Mouse (Mus musculus): Measurements from ENCODE around the gene Akap13. TPM values are rescaled to one million over a fixed set of nuclear protein-coding genes. Genes with fewer than 3 reads are reported as not detected.
"Not testable (repeated sequence)": the region's sequence is repeated elsewhere in the genome, so short reads cannot be mapped to it uniquely, and the experiment has no call there.

The Akap13 gene
- polyA plus RNA-seq, 1 experiment: 107 TPM

DNA sequence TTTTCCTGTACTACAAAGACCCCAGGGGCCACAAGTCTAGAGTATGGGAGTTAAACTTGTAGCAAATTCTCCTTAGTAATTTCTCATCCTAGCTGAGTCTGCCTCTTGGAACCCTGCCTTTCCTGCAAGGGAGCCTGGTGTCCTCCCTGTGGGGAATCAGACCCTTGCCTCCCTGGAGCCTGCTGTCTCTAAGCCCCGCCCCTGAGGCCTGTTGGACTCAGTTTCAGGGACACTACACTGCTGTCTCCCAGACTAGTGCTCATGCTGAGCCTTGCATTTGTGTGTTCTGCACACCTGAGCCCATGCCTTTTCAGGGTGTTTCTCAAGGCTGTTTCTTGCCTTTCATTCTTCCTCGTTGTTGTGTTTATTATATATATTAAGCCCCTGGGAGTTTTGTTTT lies 289.2 kb downstream of the Akap13 start:
- TF ChIP-seq CTCF (IDR thresholded peaks at IDR 0.05; ENCODE audit: control insufficient read depth, insufficient read depth, low read length): no peak
- TF ChIP-seq POLR2A (IDR thresholded peaks at IDR 0.05; ENCODE audit: borderline replicate concordance, control insufficient read depth, low read depth, low read length): no peak
- WGBS: 84% methylated on average over 2 of the region's 2 CpGs

GRCm38 (mm10) chr7:75744978-75745638 lies 289.8 kb downstream of the Akap13 start:
- Histone ChIP-seq H3K4me3 (replicated peaks; ENCODE audit: control insufficient read depth, low read depth, low read length) (no peak overlapping the region), H3K4me1 (ENCODE audit: control insufficient read depth, insufficient read depth, low read length) (no peaks in the 10 kb centered on the region), H3K27ac (ENCODE audit: control insufficient read depth, insufficient read depth, low read depth, low read length, poor library complexity) (no peak overlapping the region)
- TF ChIP-seq POLR2A (IDR thresholded peaks at IDR 0.05; ENCODE audit: borderline replicate concordance, control insufficient read depth, low read depth, low read length): no peak
- TF ChIP-seq CTCF (IDR thresholded peaks at IDR 0.05; ENCODE audit: control insufficient read depth, insufficient read depth, low read length): no peak
- 85% methylated on average over 7 of the region's 7 CpGs for WGBS

More for the DNA sequence above, 289.2 kb downstream of the Akap13 start:
- Histone ChIP-seq H3K4me1 (ENCODE audit: control insufficient read depth, insufficient read depth, low read length) (no peaks in the 10 kb centered on the region), H3K27ac (ENCODE audit: control insufficient read depth, insufficient read depth, low read depth, low read length, poor library complexity) (no peak overlapping the region), H3K4me3 (replicated peaks; ENCODE audit: control insufficient read depth, low read depth, low read length) (no peak overlapping the region)

DNA sequence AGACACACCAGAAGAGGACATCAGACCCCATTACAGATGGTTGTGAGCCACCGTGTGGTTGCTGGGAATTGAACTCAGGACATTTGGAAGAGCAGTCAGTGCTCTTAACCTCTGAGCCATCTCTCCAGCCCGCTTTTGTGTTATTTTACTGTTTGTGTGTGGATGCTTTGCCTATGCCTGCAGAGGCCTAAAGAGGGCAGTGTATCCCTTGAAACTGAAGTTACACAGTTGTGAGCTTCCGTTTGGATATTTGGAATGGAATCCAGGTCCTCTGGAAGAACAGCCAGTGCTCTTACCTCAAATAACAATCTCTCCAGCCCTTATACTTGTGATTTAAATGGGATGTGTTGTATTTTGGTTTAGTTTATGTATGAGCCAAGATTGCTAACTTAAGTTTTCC lies 290.6 kb downstream of the Akap13 start:
- H3K4me1 ChIP-seq (ENCODE audit: control insufficient read depth, insufficient read depth, low read length); H3K4me3 ChIP-seq (replicated peaks; ENCODE audit: control insufficient read depth, low read depth, low read length); H3K27ac ChIP-seq (ENCODE audit: control insufficient read depth, insufficient read depth, low read depth, low read length, poor library complexity): not testable (repeated sequence)
- WGBS: 88% methylated on average over 3 of the region's 3 CpGs

GRCm38 (mm10) chr7:75750581-75750980 lies 295.2 kb downstream of the Akap13 start:
- 87% methylated on average over 9 of the region's 9 CpGs for WGBS
- H3K4me3 ChIP-seq (replicated peaks; ENCODE audit: control insufficient read depth, low read depth, low read length): no peak overlapping the region
- TF ChIP-seq POLR2A (IDR thresholded peaks at IDR 0.05; ENCODE audit: borderline replicate concordance, control insufficient read depth, low read depth, low read length) (no peak), CTCF (IDR thresholded peaks at IDR 0.05; ENCODE audit: control insufficient read depth, insufficient read depth, low read length) (no peak)
- H3K27ac ChIP-seq (ENCODE audit: control insufficient read depth, insufficient read depth, low read depth, low read length, poor library complexity): no peak overlapping the region
- H3K4me1 ChIP-seq (ENCODE audit: control insufficient read depth, insufficient read depth, low read length): no peaks in the 10 kb centered on the region

DNA sequence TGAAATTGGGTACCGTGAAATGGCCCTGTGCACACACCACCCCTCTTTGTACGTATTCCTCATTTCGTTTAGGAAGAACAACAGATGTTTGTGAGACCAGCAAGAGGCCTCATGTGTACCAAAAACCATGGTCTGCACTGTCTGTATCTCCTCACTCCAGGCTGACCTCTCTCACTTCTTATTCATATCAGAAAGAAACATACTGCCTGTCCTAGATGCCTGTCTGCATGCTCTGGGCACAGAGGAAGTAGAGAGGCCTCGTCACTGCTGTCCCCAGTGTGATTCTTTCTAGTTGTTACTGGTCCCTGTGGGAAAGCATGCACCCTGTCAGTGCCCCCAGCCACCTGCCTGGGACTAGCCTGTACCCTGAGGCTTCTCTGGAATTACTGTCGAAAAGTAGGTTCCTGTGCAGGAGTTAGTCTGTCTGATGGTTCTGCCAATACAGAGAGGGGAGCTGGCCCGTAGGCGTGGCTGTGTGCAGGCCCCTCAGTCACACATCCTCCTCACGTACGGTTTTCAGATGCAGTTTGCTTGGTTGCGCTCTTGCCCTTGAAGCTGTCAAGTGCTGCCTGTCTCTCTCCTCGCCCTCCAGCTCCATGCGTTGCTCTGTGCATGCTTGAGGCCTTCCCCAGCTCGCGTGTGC lies 295.9 kb downstream of the Akap13 start:
- WGBS: 77% methylated on average over 14 of the region's 14 CpGs
- Histone ChIP-seq H3K4me3 (replicated peaks; ENCODE audit: control insufficient read depth, low read depth, low read length) (no peak overlapping the region), H3K4me1 (ENCODE audit: control insufficient read depth, insufficient read depth, low read length) (no peaks in the 10 kb centered on the region), H3K27ac (ENCODE audit: control insufficient read depth, insufficient read depth, low read depth, low read length, poor library complexity) (no peak overlapping the region)
- TF ChIP-seq POLR2A (IDR thresholded peaks at IDR 0.05; ENCODE audit: borderline replicate concordance, control insufficient read depth, low read depth, low read length): no peak
- no peak for TF ChIP-seq CTCF (IDR thresholded peaks at IDR 0.05; ENCODE audit: control insufficient read depth, insufficient read depth, low read length)

DNA sequence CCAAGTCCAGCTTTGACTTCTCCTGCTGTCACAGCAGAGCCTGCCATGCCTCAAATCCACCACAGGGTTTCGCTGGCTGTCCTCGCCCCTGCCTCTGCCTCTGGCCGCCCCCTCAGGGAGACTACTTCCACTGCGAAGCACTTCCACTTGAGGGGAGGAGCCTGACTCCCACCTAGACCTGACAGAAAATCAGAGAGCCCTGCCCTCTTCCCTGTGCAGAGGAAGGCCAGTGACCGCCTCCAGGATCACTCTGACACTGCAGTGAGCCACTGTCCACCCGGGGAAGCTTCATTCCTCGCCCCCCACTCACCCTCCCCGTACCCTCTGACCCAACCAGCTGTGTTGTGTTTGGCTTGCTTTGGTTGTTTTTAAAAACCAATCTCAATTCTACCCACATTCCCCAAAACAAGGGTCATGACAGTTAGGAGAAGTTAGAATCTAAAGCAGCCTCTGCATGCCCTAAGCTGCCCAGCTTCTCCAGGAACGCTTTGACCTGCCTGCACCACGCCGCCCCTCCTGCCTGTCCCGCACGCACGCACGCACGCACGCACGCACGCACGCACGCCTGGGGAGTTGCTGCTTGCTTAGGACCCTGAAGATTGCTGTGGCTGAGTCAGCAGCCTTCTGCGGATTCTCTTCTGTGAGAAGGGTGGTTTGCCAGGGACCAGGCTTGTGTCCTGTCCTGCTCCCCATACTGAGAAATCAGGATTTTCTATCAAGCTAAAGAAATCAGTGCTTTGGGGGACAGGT lies 297.3 kb downstream of the Akap13 start:
- H3K4me3 ChIP-seq (replicated peaks; ENCODE audit: control insufficient read depth, low read depth, low read length): no peak overlapping the region
- no peak overlapping the region for H3K27ac ChIP-seq (ENCODE audit: control insufficient read depth, insufficient read depth, low read depth, low read length, poor library complexity)
- TF ChIP-seq CTCF (IDR thresholded peaks at IDR 0.05; ENCODE audit: control insufficient read depth, insufficient read depth, low read length) (no peak), POLR2A (IDR thresholded peaks at IDR 0.05; ENCODE audit: borderline replicate concordance, control insufficient read depth, low read depth, low read length) (no peak)
- 91% methylated on average over 22 of the region's 22 CpGs for WGBS
- no peaks in the 10 kb centered on the region for H3K4me1 ChIP-seq (ENCODE audit: control insufficient read depth, insufficient read depth, low read length)

- Histone ChIP-seq H3K4me1 (ENCODE audit: control insufficient read depth, insufficient read depth, low read length) (no peaks in the 10 kb centered on the region), H3K4me3 (replicated peaks; ENCODE audit: control insufficient read depth, low read depth, low read length) (no peak overlapping the region), H3K27ac (ENCODE audit: control insufficient read depth, insufficient read depth, low read depth, low read length, poor library complexity) (no peak overlapping the region)
- 80% methylated on average over 12 of the region's 12 CpGs for WGBS
- TF ChIP-seq POLR2A (IDR thresholded peaks at IDR 0.05; ENCODE audit: borderline replicate concordance, control insufficient read depth, low read depth, low read length) (no peak), CTCF (IDR thresholded peaks at IDR 0.05; ENCODE audit: control insufficient read depth, insufficient read depth, low read length) (no peak)
Observed at GRCm38 (mm10) chr7:75753192-75753783, 298.0 kb downstream of the Akap13 start.

Measured in bone marrow, adult 2 months (tissue).